Mouse (Mus musculus): Measurements from ENCODE around the gene Cbfb.
"Not testable (repeated sequence)": the region's sequence is repeated elsewhere in the genome, so short reads cannot be mapped to it uniquely, and the experiment has no call there.

Gene Cbfb

DNA sequence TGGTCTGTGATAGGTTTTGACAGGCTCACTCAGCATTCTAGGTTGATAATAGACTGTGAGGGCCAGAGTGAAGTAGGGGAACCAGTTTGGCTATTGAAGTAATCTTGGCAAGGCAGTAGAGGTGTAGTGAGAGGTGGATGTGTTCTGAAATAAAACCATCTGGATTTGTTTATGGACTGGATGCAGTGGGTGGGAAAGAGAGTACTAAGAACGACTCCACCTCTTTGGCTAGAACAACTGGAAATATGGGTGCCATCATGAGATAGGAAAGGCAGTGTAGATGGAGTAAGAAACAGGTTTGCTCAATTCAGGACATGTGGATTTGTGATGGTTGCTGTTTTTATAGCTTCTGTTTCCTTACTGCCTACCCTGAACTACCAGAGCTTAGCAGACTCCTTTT is 11.7 kb downstream of the Cbfb start:
- no peak for DNase-seq (ENCODE audit: low spot score)

DNA sequence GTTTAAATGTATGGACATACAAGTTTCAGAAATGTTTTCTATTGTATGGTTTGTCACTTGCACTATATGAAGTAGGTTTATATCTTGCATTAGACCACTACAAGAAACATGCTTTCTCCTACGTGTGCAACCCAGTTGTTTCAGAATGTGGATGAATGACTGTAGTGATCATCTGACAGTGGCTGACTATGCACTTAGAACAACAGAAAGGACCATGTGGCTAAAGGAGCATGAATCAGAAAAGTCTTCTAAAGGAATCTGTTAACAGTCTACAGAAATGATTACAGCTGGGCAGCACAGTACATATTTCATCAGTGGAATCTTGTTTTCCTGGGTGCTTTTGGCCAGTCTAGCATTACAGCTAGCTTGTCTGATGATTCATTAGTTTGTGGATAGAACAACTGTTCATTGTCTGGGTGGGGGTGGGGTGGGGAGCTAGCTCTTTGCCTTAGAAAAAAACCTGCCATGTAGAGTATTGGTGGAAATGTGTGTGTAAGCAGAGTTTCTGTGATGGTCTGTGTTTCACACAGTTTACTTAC is 16.1 kb downstream of the Cbfb start:
- no peak for DNase-seq (ENCODE audit: low spot score)

DNA sequence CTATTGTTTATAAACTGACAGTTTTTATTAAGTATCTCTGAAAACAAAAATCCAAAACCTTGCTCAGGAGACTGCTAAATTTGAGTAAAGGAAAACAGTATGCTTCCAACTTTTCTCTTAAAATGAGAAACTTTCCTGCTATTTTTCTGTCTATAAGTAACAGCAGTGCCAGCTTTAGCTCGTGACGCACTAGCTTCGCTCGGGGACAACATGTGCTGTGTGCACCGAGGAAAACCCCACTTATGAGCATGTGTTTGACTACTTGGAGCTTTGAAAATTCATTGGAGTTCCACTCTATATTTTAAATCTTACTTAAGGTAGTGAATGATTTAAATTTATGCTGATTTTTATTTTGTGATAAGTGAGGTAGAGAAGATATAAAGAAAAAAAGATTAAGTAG is 21.7 kb downstream of the Cbfb start:
- no peak for DNase-seq (ENCODE audit: low spot score)

DNA sequence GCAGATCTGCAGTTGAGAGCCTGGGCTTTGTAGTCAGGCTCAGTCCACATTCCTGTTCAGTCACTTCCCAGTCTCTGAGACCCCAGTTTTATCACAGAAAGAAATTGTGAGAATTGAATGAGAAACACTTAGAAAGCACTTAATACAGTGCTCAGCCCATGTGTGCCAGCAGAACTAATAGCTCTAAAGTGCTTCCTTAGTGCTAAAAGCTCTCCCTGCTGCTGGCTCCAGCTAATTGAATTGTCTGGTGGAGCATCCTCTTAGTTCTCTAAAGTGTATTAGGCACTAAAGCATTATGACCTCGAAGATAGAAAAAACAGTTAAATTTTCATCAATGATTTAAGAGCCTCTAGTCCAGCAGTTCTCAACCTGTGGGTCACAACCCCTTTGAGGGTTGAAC is 35.3 kb downstream of the Cbfb start:
- DNase-seq (ENCODE audit: low spot score), result no peak

DNA sequence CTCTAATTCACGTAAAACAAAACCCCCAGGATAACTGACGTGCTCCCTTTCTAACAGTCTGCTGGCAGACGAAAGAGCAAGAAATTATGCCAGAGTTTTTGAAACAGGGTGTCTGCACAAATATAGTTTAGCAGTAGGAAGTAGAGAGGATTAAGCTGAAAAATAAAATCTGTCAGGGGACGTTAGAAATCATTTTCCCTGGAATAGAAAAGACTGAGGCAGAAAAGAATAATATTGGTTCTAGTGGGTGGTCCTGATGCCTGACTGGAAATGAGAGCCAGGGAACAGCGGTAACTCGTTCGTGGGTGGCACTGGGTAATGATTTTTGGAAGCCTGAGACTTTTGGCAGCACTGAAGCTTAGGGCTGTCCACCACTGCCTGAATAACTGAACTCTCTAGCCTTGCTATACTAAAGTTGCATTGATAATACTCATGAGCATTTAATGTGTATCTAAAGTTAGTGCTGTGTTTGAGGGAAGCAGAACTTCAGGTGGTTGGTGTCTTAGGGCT is 36.3 kb downstream of the Cbfb start:
- no peak for DNase-seq (ENCODE audit: low spot score)

DNA sequence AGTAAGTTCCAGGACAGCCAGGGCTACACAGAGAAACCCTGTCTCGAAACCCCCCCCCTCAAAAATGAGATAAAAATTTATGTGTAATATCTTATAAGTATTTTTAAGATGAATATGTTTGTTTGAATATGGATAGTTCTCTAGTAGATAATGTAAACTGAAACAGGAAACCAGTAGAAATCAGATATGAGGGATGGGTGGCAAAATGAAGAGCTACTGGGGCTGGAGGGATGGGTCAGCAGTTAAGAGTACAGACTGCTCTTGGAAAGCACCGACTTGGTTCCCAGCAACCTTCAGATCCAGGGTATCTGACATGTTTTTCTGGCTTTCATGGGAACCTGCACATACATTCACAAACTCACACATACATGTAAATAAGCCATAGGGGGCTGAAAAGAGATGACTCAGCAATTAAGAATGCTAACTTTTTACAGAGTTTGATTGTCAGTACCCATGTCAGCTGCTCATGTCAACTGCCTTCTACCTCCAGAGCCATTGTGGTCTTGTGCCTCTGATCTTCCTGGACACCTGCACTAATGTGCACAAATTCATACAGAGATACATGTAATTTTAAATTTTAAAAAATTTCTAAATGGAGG is 37.3 kb downstream of the Cbfb start:
- DNase-seq (ENCODE audit: low spot score), result no peak

DNA sequence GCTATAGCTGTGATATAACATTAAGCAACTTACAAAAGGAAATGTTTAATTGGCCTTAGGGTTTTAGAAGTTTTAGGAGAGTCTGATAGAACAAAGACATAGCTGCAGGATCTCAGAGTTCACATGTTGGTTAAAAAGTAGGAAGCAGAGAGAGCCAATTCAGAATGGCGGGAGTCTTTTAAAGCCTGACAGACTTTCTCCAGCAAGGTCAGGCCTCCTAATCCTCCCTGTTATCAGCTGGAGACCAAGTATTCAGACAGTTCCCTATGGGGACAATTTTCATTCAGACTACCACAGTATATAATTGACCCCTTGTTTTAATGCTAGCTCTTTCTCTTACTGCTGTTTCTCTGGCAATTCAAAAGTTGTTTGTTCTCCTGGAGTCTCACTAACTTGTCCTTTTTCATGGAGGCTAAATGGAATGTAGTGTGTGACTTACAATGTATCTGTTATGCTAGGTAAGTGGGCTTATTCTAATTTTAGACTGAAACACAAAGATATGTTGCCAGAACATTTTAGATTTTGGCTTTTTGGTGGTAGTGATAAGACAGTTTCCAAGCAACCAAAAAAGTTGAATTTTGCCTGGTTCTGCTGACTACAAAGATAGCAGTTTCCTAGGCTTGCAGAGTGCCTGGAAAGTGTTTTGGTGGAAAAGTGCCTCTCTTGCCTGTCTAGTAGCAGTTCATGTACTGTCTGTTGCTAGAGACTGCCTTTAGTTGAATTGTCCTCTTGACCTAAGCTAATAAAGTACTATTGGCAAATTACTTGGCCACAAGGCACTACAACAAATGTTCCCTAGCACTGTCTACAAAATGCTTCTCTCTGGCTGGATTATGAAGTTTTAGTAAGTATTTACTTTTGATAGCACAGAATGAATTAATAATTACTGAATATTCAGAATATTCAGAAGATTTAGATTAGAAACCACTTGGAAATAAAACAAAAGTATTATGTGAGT is 39.0 kb downstream of the Cbfb start:
- DNase-seq (ENCODE audit: low spot score), result no peak

DNA sequence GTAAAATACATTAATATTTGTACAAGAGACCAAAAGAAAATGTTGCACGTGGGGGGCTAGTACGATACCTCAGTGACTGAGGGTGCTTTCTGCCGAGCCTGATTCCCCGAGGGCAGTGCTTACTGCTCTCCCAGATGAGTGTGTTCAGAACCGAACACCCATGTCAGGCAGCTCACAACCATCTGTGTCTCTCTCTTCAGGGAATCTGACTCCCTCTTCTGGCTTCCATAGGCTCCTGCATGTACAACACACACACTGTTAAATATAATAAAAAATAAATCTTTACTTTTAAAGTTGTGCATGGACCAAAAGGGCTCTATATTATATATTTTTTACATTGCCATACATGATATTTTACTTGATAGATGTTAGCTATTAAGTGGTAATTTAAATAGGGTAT is 43.6 kb downstream of the Cbfb start:
- DNase-seq (ENCODE audit: low spot score), result no peak

DNA sequence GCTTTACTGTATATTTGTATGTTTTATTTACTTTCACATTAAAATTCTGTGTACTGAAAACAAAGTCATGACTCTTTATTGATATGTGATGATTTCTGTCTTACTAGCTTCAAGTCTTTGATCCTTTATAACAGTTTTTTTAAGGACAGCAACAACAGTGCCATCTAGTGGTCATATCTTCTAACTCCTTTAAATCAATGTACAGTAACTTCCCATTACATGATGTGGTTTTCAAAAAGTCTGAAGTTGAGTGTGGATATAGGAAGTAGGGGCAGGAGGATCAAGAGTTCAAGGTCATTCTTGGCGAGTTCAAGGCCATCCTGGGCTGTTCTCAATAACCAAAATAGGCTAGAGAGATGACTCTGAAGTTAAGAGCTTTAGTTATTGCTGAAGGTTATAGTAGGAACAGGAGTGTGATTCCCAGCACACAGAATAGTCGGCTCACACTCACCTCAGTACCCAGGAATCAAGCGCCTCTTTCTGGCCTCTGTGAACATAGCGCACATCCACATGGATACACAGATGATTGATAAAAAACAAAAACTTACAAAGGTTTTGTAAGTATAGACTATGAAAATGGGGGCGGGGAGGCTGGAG is 47.5 kb downstream of the Cbfb start:
- no peak for DNase-seq (ENCODE audit: low spot score)

DNA sequence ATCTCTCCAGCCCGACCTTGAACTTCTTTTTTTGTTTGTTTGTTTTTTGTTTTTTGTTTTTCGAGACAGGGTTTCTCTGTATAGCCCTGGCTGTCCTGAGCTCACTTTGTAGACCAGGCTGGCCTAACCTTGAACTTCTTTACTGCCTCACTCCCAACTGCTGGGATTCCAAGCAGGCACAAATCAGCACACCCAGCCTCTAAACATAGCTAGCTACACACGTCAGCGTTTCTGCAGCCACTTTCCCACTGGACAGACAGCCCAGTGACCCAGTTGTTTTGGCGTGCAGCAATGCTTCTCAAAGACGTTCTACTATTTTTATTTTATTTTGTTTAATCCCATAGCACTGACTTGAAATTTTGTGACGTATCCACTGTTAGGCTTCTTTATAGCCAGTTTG is 53.4 kb downstream of the Cbfb start:
- no peak for DNase-seq (ENCODE audit: low spot score)

DNA sequence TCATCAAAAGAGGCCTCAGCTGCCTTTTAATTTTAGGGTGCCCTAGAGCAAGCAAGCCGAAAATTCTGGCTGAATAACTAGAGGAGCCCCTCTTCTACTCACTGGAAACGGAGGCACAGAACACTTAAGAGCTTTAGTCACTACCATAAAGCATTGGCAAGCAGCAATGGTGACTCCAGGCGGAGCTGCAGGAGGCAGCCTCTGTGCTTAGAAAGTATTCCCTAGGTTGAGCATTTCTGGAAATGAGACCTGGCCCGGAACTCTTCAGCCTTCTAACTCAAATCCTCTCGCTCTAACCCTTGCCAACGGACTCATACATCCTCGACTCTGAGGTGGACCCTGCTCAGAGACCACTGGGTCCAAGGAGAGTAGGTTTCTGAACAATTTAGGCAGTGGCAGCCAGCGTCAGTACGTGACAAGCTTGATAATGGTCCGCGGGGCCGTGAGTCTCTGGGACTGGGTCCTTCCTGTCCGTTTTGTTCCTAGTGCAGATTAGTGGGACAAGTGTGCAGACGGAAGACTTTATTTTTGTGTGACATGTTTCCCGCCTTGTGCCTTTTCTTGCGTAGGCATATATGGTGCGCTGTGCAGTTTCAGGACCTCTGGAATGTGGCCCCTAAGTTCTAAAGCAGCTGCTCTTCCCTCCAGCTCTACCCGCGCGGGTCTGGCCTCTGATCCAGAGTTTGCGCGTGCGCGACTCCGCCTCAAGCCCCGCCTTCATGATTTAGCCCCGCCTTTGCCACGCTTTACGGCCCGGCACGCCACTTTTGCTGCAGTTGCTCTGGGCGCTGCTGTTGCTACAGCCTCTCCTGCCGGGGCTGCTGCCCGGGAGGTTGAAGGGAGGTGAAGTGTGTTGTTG is 54.2 kb downstream of the Cbfb start, which contains the start of gene D230025D16Rik:
TSS of gene D230025D16Rik (plus strand) at position 733 of the 859 bp plus-strand sequence.
- peak; percentile 96 for DNase-seq (ENCODE audit: low spot score)

DNA sequence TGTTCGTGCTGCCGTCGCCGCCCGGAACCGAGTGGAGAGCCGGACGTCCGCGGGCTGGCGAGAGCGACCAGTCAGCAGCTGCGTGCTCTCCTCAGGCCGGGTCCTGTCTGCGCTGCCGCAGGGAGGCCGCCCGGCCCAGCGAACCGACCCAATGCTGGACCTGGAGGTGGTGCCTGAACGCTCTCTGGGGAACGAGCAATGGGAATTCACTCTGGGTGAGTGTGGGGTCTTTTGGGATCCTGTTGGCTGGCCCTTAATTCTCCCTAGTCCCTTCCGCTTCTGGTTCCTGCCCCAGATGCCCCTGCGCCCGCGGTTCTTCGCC is 54.8 kb downstream of the Cbfb start:
- DNase-seq (ENCODE audit: low spot score), result no peak

DNA sequence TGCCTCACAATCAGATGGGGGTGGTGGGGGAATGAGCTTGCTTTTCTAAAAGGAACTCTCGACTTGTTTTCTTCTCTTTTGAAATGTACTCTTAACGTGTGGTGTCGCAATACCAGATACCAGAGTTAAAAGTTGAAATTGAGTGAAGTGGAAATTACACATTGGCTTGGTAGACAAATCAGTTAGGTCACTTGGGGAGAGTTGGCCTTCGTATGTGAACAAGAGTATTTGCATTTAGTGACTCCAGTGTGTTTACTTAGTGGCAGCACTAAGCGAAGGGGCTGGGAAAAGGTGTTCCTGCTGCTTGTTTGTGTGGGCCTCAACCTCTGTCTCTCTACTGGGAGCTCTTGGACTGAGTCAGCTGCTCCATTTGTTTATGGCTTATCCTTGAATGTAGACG is 55.4 kb downstream of the Cbfb start:
- DNase-seq (ENCODE audit: low spot score), result no peak

DNA sequence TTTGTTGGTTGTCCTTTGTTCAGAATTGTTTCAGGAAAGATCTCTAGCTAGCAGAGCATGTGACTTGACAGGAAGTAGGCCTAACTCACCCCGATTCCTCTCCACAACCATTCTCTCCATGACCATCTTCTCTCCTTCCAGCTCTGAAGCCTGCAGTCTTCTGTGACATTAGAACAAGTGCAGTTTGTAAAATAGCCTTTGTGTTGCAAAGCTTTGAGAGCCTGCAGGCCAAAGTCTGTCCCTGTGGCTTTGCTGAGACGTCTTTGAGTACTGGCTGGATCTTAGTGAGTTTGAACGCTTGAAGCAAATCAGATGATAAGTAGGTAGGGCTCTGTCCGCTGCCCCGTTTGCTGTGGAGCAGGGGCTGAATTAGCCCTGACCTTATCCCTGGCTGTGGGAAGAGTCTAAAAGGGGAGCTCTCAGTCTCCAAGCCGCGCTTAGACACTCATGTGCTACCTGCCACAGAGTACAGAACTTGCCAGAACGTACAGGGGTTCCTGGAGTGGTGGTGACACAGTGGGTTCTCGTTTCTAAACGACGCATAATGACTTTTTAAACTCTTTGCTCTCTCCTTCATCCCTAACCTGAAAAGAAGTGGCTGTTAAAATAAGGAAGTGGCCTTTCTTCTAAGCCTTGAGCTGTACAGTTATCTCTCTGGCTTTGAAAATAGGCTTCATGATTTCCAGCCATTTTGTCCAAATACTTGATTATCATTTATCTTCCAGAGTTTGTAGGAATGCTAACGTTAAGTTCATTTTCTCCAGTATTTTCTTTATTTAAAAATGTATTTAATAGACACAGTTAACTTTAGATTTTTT is 61.2 kb downstream of the Cbfb start:
- no peak for DNase-seq (ENCODE audit: low spot score)

DNA sequence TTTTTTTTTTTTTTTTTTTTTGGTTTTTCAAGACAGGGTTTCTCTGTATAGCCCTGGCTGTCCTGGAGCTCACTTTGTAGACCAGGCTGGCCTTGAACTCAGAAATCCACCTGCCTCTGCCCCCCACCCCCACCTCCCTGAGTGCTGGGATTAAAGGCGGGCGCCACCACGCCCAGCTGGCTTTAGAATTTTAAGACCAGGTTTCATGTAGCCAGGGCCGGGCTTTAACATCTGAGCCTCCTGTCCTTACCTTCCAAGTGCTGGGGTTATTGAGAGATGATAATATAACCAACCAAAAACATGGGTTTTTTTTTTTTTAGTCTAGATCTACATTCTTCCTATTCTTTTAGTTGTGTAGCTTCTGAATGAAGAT is 61.8 kb downstream of the Cbfb start:
- not testable (repeated sequence) for DNase-seq (ENCODE audit: low spot score)

DNA sequence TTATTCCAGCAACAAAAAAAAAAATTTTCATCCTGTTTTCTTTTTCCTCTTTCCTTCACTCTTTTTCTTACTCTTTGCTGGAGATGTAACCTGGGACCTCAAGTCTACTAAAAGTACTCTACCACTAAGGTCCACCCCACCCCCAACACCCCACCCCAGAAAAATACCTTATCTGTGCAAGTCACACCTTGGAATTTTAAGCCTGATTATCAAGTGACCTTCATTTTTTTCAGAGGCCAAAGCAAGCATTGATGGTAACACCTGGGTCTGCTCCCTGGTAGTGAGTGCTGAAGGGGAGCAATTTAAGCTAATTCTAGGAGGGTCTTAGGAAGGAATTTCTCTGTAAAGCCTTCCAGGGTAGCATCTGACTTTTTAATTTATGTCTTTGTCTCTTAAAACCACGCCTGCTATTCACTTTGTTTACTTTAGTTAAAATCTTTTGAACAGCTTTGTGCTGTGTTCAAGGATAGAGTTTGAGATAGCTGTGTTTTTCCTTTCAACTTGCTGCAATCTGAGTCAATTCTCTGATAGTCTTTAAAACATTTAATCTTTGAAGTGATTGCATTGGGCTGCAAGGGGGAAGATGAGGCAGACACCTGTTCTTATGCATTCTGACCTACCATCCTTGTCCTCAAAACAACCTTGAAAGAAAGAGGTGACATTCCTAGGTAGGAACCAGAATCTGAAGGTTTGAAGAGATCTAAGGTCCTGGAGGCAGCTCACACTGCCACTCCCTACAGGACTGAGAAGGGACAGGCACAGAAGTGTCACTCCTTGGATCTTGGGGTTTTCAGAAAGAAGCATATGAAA is 62.9 kb downstream of the Cbfb start:
- no peak for DNase-seq (ENCODE audit: low spot score)

DNA sequence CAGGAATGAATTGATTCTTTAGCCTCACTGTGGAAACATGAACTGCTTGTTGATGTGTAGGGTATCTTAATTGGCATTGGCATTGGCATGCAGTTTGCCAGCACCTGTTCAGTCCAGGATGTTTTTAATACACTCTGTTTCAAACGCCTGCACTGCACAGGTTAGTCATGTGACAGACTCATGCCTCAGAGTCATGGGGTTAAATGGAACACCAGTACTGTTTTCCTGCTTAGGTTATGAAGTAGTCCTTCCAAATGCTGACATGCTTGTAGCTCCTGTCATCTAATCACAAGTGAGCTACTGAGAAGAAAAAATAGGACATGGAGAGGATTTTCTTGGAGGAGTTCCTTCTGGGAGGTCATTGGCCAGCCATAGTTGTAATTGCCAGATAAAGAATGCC is 64.7 kb downstream of the Cbfb start:
- no peak for DNase-seq (ENCODE audit: low spot score)

DNA sequence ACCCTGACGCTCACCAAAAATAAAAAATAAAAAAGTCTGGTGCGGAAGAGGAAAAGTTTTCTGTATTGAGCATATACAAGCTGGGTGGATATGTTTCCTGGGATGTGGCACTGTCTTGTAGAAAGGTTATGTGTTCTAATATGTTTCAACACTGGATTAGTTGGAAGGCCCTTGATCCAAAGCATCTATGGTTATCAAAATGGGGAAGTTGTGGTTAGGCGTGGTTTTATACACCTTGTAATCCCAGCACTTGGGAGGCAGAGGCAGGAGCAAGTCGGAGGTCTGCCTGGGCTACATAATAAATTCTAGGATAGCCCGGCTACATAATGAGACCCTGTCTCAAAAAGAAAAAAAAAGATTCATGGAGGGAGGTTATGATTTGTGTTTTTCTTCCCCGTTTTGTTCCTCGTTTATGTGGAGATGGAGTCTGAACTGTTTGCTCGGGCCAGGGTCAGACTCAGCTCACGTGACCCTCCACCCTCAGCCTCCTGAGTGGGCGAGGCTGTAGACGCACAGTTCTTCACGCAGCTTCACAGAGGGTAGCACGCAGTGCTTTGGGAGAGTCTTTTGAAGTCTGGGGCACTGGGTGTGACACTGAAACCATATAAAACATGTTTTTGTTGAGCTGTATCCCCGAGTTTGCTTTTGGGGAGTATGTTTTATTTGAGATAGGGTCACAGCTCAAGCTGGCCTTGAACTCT is 67.1 kb downstream of the Cbfb start:
- no peak for DNase-seq (ENCODE audit: low spot score)

DNA sequence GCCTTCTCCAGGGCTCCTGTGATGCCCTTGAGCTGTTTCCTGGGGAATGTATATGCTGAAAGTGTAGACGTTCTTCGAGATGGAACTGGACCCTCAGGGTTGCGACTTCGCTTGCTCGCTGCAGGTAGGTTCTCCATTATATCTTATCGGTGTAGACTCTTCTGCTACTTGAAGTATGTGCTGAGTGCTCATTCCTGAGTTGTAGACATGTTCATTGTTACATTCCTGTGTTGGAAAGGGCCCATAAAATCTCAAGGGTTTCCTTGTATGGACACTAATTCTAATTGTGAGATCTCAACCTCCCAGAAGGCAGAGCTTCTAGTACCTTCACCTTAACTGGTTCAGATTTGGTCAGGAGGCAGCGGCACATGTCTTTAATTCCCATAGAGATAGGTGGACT is 70.5 kb downstream of the Cbfb start:
- no peak for DNase-seq (ENCODE audit: low spot score)

DNA sequence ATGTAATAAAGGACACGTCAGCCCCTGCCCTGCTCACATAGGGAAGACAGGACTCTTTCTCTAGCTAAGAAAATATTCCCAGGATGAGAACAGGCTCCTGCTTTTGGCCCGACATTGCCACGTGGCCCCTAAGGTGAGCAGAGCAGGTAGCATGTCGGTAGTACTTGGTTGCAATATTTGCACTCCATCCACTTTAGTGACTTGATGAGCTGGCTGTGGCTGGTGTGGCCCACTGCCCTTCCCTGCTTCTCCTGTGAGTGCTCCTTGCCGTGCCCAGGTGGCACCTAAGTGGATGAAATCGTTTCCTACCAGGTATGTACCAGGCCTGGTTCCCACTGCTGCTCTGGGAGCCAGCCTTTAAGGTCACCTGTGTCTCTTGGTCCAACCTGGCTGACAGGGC is 81.5 kb downstream of the Cbfb start:
- no peak for DNase-seq (ENCODE audit: low spot score)

All from ovary, postnatal 36 days (tissue).